Mouse (Mus musculus) ovary, postnatal 10 days (tissue): ENCODE data around the gene Pou3f4.
"Not testable (repeated sequence)": the region's sequence is repeated elsewhere in the genome, so short reads cannot be mapped to it uniquely, and the experiment has no call there.

Experiments used
- DNase-seq: peaks from one replicate; pipeline ENCODE4 v3.0.0; 2022; ENCODE audit warnings: low spot score

Gene Pou3f4

GRCm38 (mm10) chrX:110814151-110814571 lies at the start of gene Pou3f4:
TSS of gene Pou3f4 (plus strand) at chrX:110814280.
- DNase-seq = no peak

- no peak for DNase-seq
These were observed 48.1 kb upstream of the Pou3f4 start for GRCm38 (mm10) chrX:110765939-110766338.

GRCm38 (mm10) chrX:110774807-110775206 lies 39.3 kb upstream of the Pou3f4 start:
- not testable (repeated sequence) for DNase-seq

GRCm38 (mm10) chrX:110802502-110802901 lies 11.6 kb upstream of the Pou3f4 start:
- no peak for DNase-seq

- no peak for DNase-seq
These were observed 4.0 kb upstream of the Pou3f4 start for GRCm38 (mm10) chrX:110810001-110810578.

GRCm38 (mm10) chrX:110810753-110811506 lies 3.1 kb upstream of the Pou3f4 start:
- DNase-seq = no peak

- DNase-seq = no peak
These were observed 2.0 kb upstream of the Pou3f4 start for GRCm38 (mm10) chrX:110812071-110812470.

GRCm38 (mm10) chrX:110813401-110813800 lies 679 bp upstream of the Pou3f4 start:
- DNase-seq = no peak

- no peak for DNase-seq
These were observed 790 bp downstream of the Pou3f4 start for GRCm38 (mm10) chrX:110814592-110815548.

- DNase-seq = no peak
These were observed 1.5 kb downstream of the Pou3f4 start for GRCm38 (mm10) chrX:110815549-110815930.

- DNase-seq = no peak
These were observed 2.5 kb downstream of the Pou3f4 start for GRCm38 (mm10) chrX:110816609-110817008.

- DNase-seq = no peak
These were observed 3.1 kb downstream of the Pou3f4 start for GRCm38 (mm10) chrX:110817211-110817610.

- no peak for DNase-seq
These were observed 23.4 kb downstream of the Pou3f4 start for GRCm38 (mm10) chrX:110837450-110837849.

- DNase-seq = no peak
These were observed 37.2 kb downstream of the Pou3f4 start for GRCm38 (mm10) chrX:110851300-110851699.
